ENCODE assay signal across 8 mouse cellular contexts in genomic region chr5:129008412-129008826, GRCm38 (mm10). TPM values are rescaled to one million over a fixed set of nuclear protein-coding genes. Genes with fewer than 3 reads are reported as not detected.
DNase-seq lines count a peak whose midpoint lies in the region; ATAC-seq and TF ChIP-seq lines count a peak whose summit lies in the region.

Gene Stx2, minus strand, starts transcription at chr5:129008574.

- H3K36me3 ChIP-seq in heart, embryonic 13.5 days = peaks cover 9% of the 10 kb centered on the region
- peaks cover 6% of the 10 kb centered on the region; the same call in 1 of the 2 replicates for H3K36me3 ChIP-seq in liver, embryonic 11.5 days (ENCODE audit: control insufficient read depth, insufficient read depth, low read length)
- no peaks in the 10 kb centered on the region for H3K36me3 ChIP-seq in myocyte (ENCODE audit: control insufficient read depth, insufficient read depth)

- H3K4me2 ChIP-seq in heart, embryonic 13.5 days = peak within 1 kb of the TSS; percentile 87
- peak within 1 kb of the TSS; percentile 92 for H3K4me2 ChIP-seq in liver, embryonic 11.5 days
- H3K4me2 ChIP-seq in myocyte (ENCODE audit: low read depth) = peak within 1 kb of the TSS; percentile 87

- H3K4me3 ChIP-seq in heart, embryonic 13.5 days = peak within 1 kb of the TSS; percentile 71
- H3K4me3 ChIP-seq in liver, embryonic 11.5 days (ENCODE audit: low read depth, low read length) = peak within 1 kb of the TSS; percentile 94
- peak within 1 kb of the TSS; percentile 70 for H3K4me3 ChIP-seq in myocyte

- H3K79me2 ChIP-seq in myocyte (ENCODE audit: control insufficient read depth, insufficient read depth) = peaks cover 18% of the 10 kb centered on the region

- under 1% methylated on average over 39 of the region's 39 CpGs for WGBS in heart, embryonic 13.5 days
- under 1% methylated on average over 39 of the region's 39 CpGs for WGBS in liver, embryonic 11.5 days

- TF ChIP-seq POLR2A in myocyte (IDR thresholded peaks at IDR 0.05; ENCODE audit: insufficient read length, low read depth) = peak; percentile 94

- H3K27ac ChIP-seq in heart, embryonic 13.5 days (replicated peaks) = peak within 1 kb of the TSS; percentile 43
- H3K27ac ChIP-seq in liver, embryonic 11.5 days (ENCODE audit: low read depth, low read length) = peak within 1 kb of the TSS; percentile 97

- ATAC-seq in CD4-positive, CD25-positive, alpha-beta regulatory T cell, adult 4 months = peak; percentile 97
- ATAC-seq in heart, embryonic 13.5 days (ENCODE audit: extremely low read depth, insufficient number of reproducible peaks, low FRiP score, low TSS enrichment) = peak; percentile 90
- peak; percentile 88 for ATAC-seq in liver, embryonic 11.5 days (replicated peaks; ENCODE audit: low FRiP score)

- peak within 1 kb of the TSS; percentile 33 for H3ac ChIP-seq in myocyte (ENCODE audit: control insufficient read depth, insufficient read length)

- H3K9me3 ChIP-seq in heart, embryonic 13.5 days = no peaks in the 10 kb centered on the region
- H3K9me3 ChIP-seq in liver, embryonic 11.5 days (ENCODE audit: control insufficient read depth, low read length) = no peaks in the 10 kb centered on the region

- no peaks in the 10 kb centered on the region for H3K27me3 ChIP-seq in heart, embryonic 13.5 days (replicated peaks)
- no peaks in the 10 kb centered on the region for H3K27me3 ChIP-seq in liver, embryonic 11.5 days (replicated peaks; ENCODE audit: control insufficient read depth, insufficient read depth, low read length)
- no peaks in the 10 kb centered on the region for H3K27me3 ChIP-seq in myocyte (ENCODE audit: control insufficient read depth, insufficient read depth, insufficient read length)

- DNase-seq in c-Kit-negative CD71-positive TER-119-positive erythroid progenitor cells, embryonic 14.5 days (ENCODE audit: low read depth, low spot score) = peak; percentile 87
- peak; percentile 63 for DNase-seq in fibroblast of lung, adult 2 months (ENCODE audit: low read depth)
- DNase-seq in kidney, postnatal 10 days = peak; percentile 97
- peak; percentile 91 for DNase-seq in liver, embryonic 11.5 days (ENCODE audit: low spot score)
- peak; percentile 96 to 98 for DNase-seq in spleen, postnatal 4 days (ENCODE audit: low spot score in 2 of 2)

- H3K4me1 ChIP-seq in heart, embryonic 13.5 days = peaks cover 27% of the 10 kb centered on the region
- H3K4me1 ChIP-seq in liver, embryonic 11.5 days (replicated peaks; ENCODE audit: control insufficient read depth, insufficient read depth, low read length) = peaks cover 40% of the 10 kb centered on the region

- H3K9ac ChIP-seq in heart, embryonic 13.5 days = peak within 1 kb of the TSS; percentile 88
- H3K9ac ChIP-seq in liver, embryonic 11.5 days (ENCODE audit: low read depth, low read length) = peak within 1 kb of the TSS; percentile 98

TF ChIP-seq in myocyte, 11 proteins besides CTCF, POLR2A, EP300 and RAD21:
- no peak for TF ChIP-seq TCF12 (IDR thresholded peaks at IDR 0.05; ENCODE audit: insufficient read depth, poor library complexity, severe bottlenecking)
- no peak for TF ChIP-seq REST (IDR thresholded peaks at IDR 0.05; ENCODE audit: insufficient read depth, insufficient read length)
- no peak for TF ChIP-seq MAX (IDR thresholded peaks at IDR 0.05; ENCODE audit: low read depth)
- peak; percentile 89 for TF ChIP-seq POLR2AphosphoS2 (IDR thresholded peaks at IDR 0.05; ENCODE audit: insufficient read length, low read depth)
- no peak for TF ChIP-seq TCF3 (IDR thresholded peaks at IDR 0.05; ENCODE audit: insufficient read length, low read depth)
- no peak for TF ChIP-seq USF1 (IDR thresholded peaks at IDR 0.05; ENCODE audit: low read depth)
- TF ChIP-seq SRF (IDR thresholded peaks at IDR 0.05; ENCODE audit: control insufficient read depth, insufficient read length, low read depth) = no peak
- peak in 1 of 3 experiments; percentile 37 for TF ChIP-seq MYOG (IDR thresholded peaks at IDR 0.05; ENCODE audit: control insufficient read depth in 1 of 3, insufficient read depth in 1 of 3, insufficient read length in 2 of 3, low read depth in 2 of 3)
- peak in 1 of 3 experiments; percentile 45 for TF ChIP-seq MYOD1 (IDR thresholded peaks at IDR 0.05; ENCODE audit: control insufficient read depth in 1 of 3, insufficient read length in 2 of 3, low read depth in 2 of 3)
- no peak for TF ChIP-seq E2F4 (IDR thresholded peaks at IDR 0.05; ENCODE audit: insufficient read depth)
- no peak for TF ChIP-seq CEBPB (IDR thresholded peaks at IDR 0.05; ENCODE audit: insufficient read depth, poor library complexity, severe bottlenecking)

RNA-seq across cellular contexts. Expression of gene Stx2, which starts in this region (rescaled TPM):
- 1 to 10 TPM; 2.0 to 2.4 TPM for polyA plus RNA-seq in CD4-positive, CD25-positive, alpha-beta regulatory T cell, adult 4 months (2017; shearing (Covaris generic))
- polyA plus RNA-seq in heart, embryonic 13.5 days (2015; fragmentation: Nextera tagmentation; extraction: Ambion mirVana) = 17.3 and 18.8 TPM in 2 replicates
- polyA plus RNA-seq in liver, embryonic 11.5 days (2014; fragmentation: Nextera tagmentation; extraction: Ambion mirVana) = 87.3 and 98.4 TPM in 2 replicates
- 21.1 TPM for polyA plus RNA-seq in myocyte (2012; fragmentation: generic; extraction: Trizol)

Comparison
In these comparisons a context has a peak if more than half of its experiments do, and no peak if none do; other contexts are left out.
1. Peak in every context shown above with its lines: DNase-seq, ATAC-seq, H3K4me3 ChIP-seq and H3K27ac ChIP-seq.